Mouse (Mus musculus): ENCODE results near the gene Nfasc.

Nfasc gene

GRCm38 (mm10) chr1:132650680-132651079 lies 90.9 kb downstream of the Nfasc start:
- in situ Hi-C loops (cut with MboI, MseI), result no loop called here

GRCm38 (mm10) chr1:132647958-132648357 lies 93.6 kb downstream of the Nfasc start:
- in situ Hi-C loops (cut with MboI, MseI), result no loop called here

- in situ Hi-C loops (cut with MboI, MseI), result no loop called here
These were observed 100.4 kb downstream of the Nfasc start for GRCm38 (mm10) chr1:132641049-132641795.

GRCm38 (mm10) chr1:132640256-132640655 lies 101.3 kb downstream of the Nfasc start:
- in situ Hi-C loops (cut with MboI, MseI), result no loop called here

GRCm38 (mm10) chr1:132637346-132637745 lies 104.3 kb downstream of the Nfasc start:
- in situ Hi-C loops (cut with MboI, MseI), result no loop called here

- in situ Hi-C loops (cut with MboI, MseI), result no loop called here
These were observed 111.8 kb downstream of the Nfasc start for GRCm38 (mm10) chr1:132629611-132630370.

- in situ Hi-C loops (cut with MboI, MseI), result no loop called here
These were observed 113.0 kb downstream of the Nfasc start for GRCm38 (mm10) chr1:132628599-132628998.

GRCm38 (mm10) chr1:132628183-132628582 lies 113.4 kb downstream of the Nfasc start:
- in situ Hi-C loops (cut with MboI, MseI), result no loop called here

- in situ Hi-C loops (cut with MboI, MseI), result no loop called here
These were observed 115.4 kb downstream of the Nfasc start for GRCm38 (mm10) chr1:132626125-132626756.

- in situ Hi-C loops (cut with MboI, MseI), result no loop called here
These were observed 116.6 kb downstream of the Nfasc start for GRCm38 (mm10) chr1:132625034-132625433.

- in situ Hi-C loops (cut with MboI, MseI), result no loop called here
These were observed 117.1 kb downstream of the Nfasc start for GRCm38 (mm10) chr1:132624466-132624865.

- in situ Hi-C loops (cut with MboI, MseI), result no loop called here
These were observed 117.8 kb downstream of the Nfasc start for GRCm38 (mm10) chr1:132623641-132624336.

- in situ Hi-C loops (cut with MboI, MseI), result no loop called here
These were observed 129.5 kb downstream of the Nfasc start for GRCm38 (mm10) chr1:132612066-132612465.

- in situ Hi-C loops (cut with MboI, MseI), result no loop called here
These were observed 132.5 kb downstream of the Nfasc start for GRCm38 (mm10) chr1:132609048-132609634.

GRCm38 (mm10) chr1:132602161-132602560 lies 139.4 kb downstream of the Nfasc start:
- in situ Hi-C loops (cut with MboI, MseI), result no loop called here

GRCm38 (mm10) chr1:132598024-132598423 lies 143.6 kb downstream of the Nfasc start:
- in situ Hi-C loops (cut with MboI, MseI), result no loop called here

GRCm38 (mm10) chr1:132595741-132596140 lies 145.9 kb downstream of the Nfasc start:
- in situ Hi-C loops (cut with MboI, MseI), result no loop called here

GRCm38 (mm10) chr1:132594587-132594986 lies 147.0 kb downstream of the Nfasc start:
- in situ Hi-C loops (cut with MboI, MseI), result loop anchor here (5.0 kb wide), 1 partner anchor 67 kb away; no protein-coding TSS in a partner anchor

GRCm38 (mm10) chr1:132592145-132592544 lies 149.5 kb downstream of the Nfasc start:
- in situ Hi-C loops (cut with MboI, MseI), result loop anchor here (5.0 kb wide), 1 partner anchor 65 kb away; no protein-coding TSS in a partner anchor

- in situ Hi-C loops (cut with MboI, MseI), result loop anchor here (5.0 kb wide), 1 partner anchor 64 kb away; no protein-coding TSS in a partner anchor
These were observed 150.1 kb downstream of the Nfasc start for GRCm38 (mm10) chr1:132591399-132591930.

- in situ Hi-C loops (cut with MboI, MseI), result no loop called here
These were observed 154.9 kb downstream of the Nfasc start for GRCm38 (mm10) chr1:132586679-132587201.
